Mouse (Mus musculus): ENCODE results near the gene Pbsn. TPM values are rescaled to one million over a fixed set of nuclear protein-coding genes. Genes with fewer than 3 reads are reported as not detected.
A peak's percentile ranks its signal among the peaks of the same experiment; 100 is the strongest.

Gene Pbsn
- total and polyA plus RNA-seq, 3 experiments = not detected

DNA sequence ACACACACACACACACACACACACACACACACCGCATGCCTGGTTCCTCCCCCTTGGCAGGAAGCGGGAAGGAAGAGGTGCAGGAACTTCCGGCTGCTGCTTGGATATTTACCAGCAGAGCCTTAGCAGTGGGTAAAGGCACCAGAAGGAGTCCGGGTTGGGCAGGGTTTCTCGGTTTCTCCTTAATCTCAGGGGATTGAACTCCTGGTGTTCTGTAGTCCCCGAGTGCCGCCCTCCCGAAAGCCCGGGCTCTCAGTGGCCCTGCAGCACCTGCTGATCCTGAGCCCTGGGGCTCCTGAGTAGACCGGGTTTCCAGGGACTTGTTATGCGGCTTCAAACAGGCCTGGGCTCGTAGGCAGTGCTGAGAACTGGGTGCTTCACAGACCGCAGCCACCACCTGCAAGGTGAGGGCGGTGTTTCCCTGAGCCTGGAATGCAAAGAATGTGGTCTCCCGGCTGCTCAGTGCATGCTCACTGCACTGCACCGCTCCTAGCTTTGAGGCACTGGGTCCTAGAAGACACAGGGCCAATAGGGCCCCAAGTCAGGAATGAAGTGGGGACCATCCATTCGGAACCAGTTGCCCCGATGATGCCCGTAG, 57.1 kb downstream of the Pbsn start, which contains the start of gene Prkx (continued):
- no peak for TF ChIP-seq TBP (conservative IDR thresholded peaks at IDR 0.05; ENCODE audit: low read depth, low read length)
- no peak for TF ChIP-seq KAT2A (IDR thresholded peaks at IDR 0.05; ENCODE audit: insufficient replicate concordance, low read length)
- TF ChIP-seq USF1 (IDR thresholded peaks at IDR 0.05; ENCODE audit: low read depth, low read length) = no peak
- TF ChIP-seq TCF12 (IDR thresholded peaks at IDR 0.05; ENCODE audit: low read depth, low read length) = peak; percentile 97

DNA sequence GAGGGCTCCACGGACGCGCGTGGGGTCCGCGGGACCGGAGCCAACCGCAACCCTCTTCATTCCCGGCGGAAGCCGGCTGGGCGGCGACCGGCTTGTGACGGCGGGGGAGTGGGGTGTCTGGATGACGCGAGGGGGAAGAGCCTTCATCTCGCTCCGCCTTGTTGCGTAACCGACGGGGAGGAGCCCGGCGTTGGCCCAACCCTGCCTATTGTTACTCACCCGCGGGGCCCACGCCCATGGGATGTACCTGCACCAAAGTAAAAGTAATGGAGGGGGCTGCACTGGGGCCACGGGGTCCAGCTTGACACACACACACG, 57.6 kb downstream of the Pbsn start:
- peak overlapping the region; percentile 94 for H3K27ac ChIP-seq (ENCODE audit: insufficient read depth, low read depth)
- TF ChIP-seq PAX5 (IDR thresholded peaks at IDR 0.05; ENCODE audit: low read length) = no peak
- no peak for TF ChIP-seq EP300 (IDR thresholded peaks at IDR 0.05; ENCODE audit: low read length)
- TF ChIP-seq MEF2A (IDR thresholded peaks at IDR 0.05; ENCODE audit: borderline replicate concordance, low read depth, low read length) = no peak
- no peak for TF ChIP-seq CHD2 (IDR thresholded peaks at IDR 0.05; ENCODE audit: low read length)
- TF ChIP-seq NELFE (IDR thresholded peaks at IDR 0.05; ENCODE audit: low read depth, low read length) = peak; percentile 72
- peak; percentile 66 for TF ChIP-seq POLR2A (IDR thresholded peaks at IDR 0.05; ENCODE audit: low read depth, low read length)
- peak; percentile 59; the same call in 1 of the 2 replicates for TF ChIP-seq MXI1 (IDR thresholded peaks at IDR 0.05; ENCODE audit: low read depth, low read length)
- no peak for TF ChIP-seq MAX (IDR thresholded peaks at IDR 0.05; ENCODE audit: low read length)
- no peak for TF ChIP-seq SMC3 (IDR thresholded peaks at IDR 0.05; ENCODE audit: low read depth, low read length)
- no peak for TF ChIP-seq TCF12 (IDR thresholded peaks at IDR 0.05; ENCODE audit: low read depth, low read length)
- no peak for TF ChIP-seq ETS1 (conservative IDR thresholded peaks at IDR 0.05; ENCODE audit: low read depth, low read length)
- TF ChIP-seq JUND (conservative IDR thresholded peaks at IDR 0.05; ENCODE audit: low read depth, low read length) = no peak
- no peak for TF ChIP-seq NRF1 (IDR thresholded peaks at IDR 0.05; ENCODE audit: low read depth, low read length)
- no peak for TF ChIP-seq ZKSCAN1 (IDR thresholded peaks at IDR 0.05; ENCODE audit: borderline replicate concordance, low read depth, low read length)
- TF ChIP-seq RAD21 (IDR thresholded peaks at IDR 0.05; ENCODE audit: low read depth, low read length) = no peak
- no peak for TF ChIP-seq GABPA (IDR thresholded peaks at IDR 0.05; ENCODE audit: insufficient replicate concordance, low read depth, low read length)
- TF ChIP-seq TBP (conservative IDR thresholded peaks at IDR 0.05; ENCODE audit: low read depth, low read length) = no peak
- no peak for TF ChIP-seq CTCF (conservative IDR thresholded peaks at IDR 0.05 in 1 of 2, IDR thresholded peaks at IDR 0.05 in 1 of 2; ENCODE audit: low read depth in 2 of 2, low read length in 2 of 2)
- TF ChIP-seq MYC (IDR thresholded peaks at IDR 0.05; ENCODE audit: low read depth, low read length) = no peak
- no peak; the same call in 1 of the 2 replicates for TF ChIP-seq HCFC1 (IDR thresholded peaks at IDR 0.05; ENCODE audit: low read depth, low read length)
- TF ChIP-seq ZNF384 (IDR thresholded peaks at IDR 0.05; ENCODE audit: low read depth, low read length) = no peak
- no peak for TF ChIP-seq KAT2A (IDR thresholded peaks at IDR 0.05; ENCODE audit: insufficient replicate concordance, low read length)
- no peak for TF ChIP-seq POLR2AphosphoS2 (IDR thresholded peaks at IDR 0.05; ENCODE audit: low read depth, low read length)
- no peak for TF ChIP-seq RCOR1 (conservative IDR thresholded peaks at IDR 0.05; ENCODE audit: low read depth, low read length)
- TF ChIP-seq JUN (IDR thresholded peaks at IDR 0.05; ENCODE audit: insufficient read depth, low read depth, low read length) = no peak
- TF ChIP-seq UBTF (IDR thresholded peaks at IDR 0.05; ENCODE audit: low read depth, low read length) = no peak
- no peak for TF ChIP-seq USF2 (conservative IDR thresholded peaks at IDR 0.05; ENCODE audit: low read depth, low read length)
- TF ChIP-seq MAFK (IDR thresholded peaks at IDR 0.05; ENCODE audit: insufficient replicate concordance, low read length) = no peak
- 0 out of 2 replicates have a peak, but pooled peaks have one; percentile 20 for TF ChIP-seq MAZ (IDR thresholded peaks at IDR 0.05; ENCODE audit: low read depth, low read length)
- no peak for TF ChIP-seq ELF1 (IDR thresholded peaks at IDR 0.05; ENCODE audit: low read depth, low read length)
- no peak for TF ChIP-seq CHD1 (IDR thresholded peaks at IDR 0.05; ENCODE audit: low read depth, low read length)
- no peak for TF ChIP-seq USF1 (IDR thresholded peaks at IDR 0.05; ENCODE audit: low read depth, low read length)
- peak; percentile 15; the same call in 1 of the 2 replicates for TF ChIP-seq BHLHE40 (IDR thresholded peaks at IDR 0.05; ENCODE audit: low read depth, low read length)
- TF ChIP-seq IRF4 (IDR thresholded peaks at IDR 0.05; ENCODE audit: low read depth, low read length) = no peak; the same call in 1 of the 2 replicates
- peak; percentile 30; the same call in 1 of the 2 replicates for TF ChIP-seq SIN3A (IDR thresholded peaks at IDR 0.05; ENCODE audit: low read length)
- no peak; the same call in 1 of the 2 replicates for TF ChIP-seq ZMIZ1 (IDR thresholded peaks at IDR 0.05; ENCODE audit: low read depth, low read length)
- no peak for TF ChIP-seq E2F4 (IDR thresholded peaks at IDR 0.05; ENCODE audit: insufficient replicate concordance, low read depth, low read length)

More for the DNA sequence above, 57.6 kb downstream of the Pbsn start:
- no peaks in the 10 kb centered on the region for H3K27me3 ChIP-seq (replicated peaks)
- H3K4me1 ChIP-seq (ENCODE audit: control insufficient read depth in 1 of 2, insufficient read depth in 2 of 2) = peaks cover 34 to 41% of the 10 kb centered on the region in 2 experiments
- peaks cover 31% of the 10 kb centered on the region for H3K79me2 ChIP-seq (replicated peaks; ENCODE audit: control insufficient read depth, extremely low read depth, insufficient read depth, poor library complexity, severe bottlenecking)
- H3K9ac ChIP-seq (ENCODE audit: insufficient read depth, low read depth) = peak overlapping the region; percentile 73
- peak; percentile 77 for DNase-seq (ENCODE audit: extremely low read depth)
- peak overlapping the region; percentile 40; the same call in 1 of the 2 replicates for H3K4me2 ChIP-seq (ENCODE audit: insufficient read depth, low read depth, poor library complexity, severe bottlenecking)
- dilution Hi-C loops (cut with MboI; ENCODE audit: extremely low pct_ligation_motif_present, extremely low pct_unique_long_range_greater_than_20kb, low sequenced_read_pairs) = no loop called here
- H3K4me3 ChIP-seq (replicated peaks in 1 of 3; ENCODE audit: low read depth in 2 of 3, low read length in 2 of 3, poor library complexity in 1 of 3) = peak overlapping the region; percentile 58 to 81 (median 69)
- in situ Hi-C loops (cut with MboI; ENCODE audit: low pct_ligation_motif_present, low pct_unique_long_range_greater_than_20kb, low sequenced_read_pairs) = loop anchor here (10.0 kb wide), 1 partner anchor 51 kb away; no protein-coding TSS in a partner anchor
- H3K36me3 ChIP-seq (replicated peaks in 1 of 2; ENCODE audit: control insufficient read depth in 1 of 2, insufficient read depth in 1 of 2, low read length in 1 of 2) = peaks cover 0 to 8% of the 10 kb centered on the region in 2 experiments
- no peaks in the 10 kb centered on the region for H3K9me3 ChIP-seq (replicated peaks; ENCODE audit: low read length)
